Mouse (Mus musculus) cortical plate, adult 2 months (tissue): ENCODE measurements at regions not wholly inside any gene's neighbourhood (a gene's known extent, or its start where the extent isn't known, plus 50 kb on each side); places are given as distances from the start of the nearest gene placed in this dataset.

Experiments used
- CTCF ChIP-seq: fragments of 200-500 bp; IDR thresholded peaks from 2 replicates; pipeline ENCODE4 v1.5.1; 2011; ENCODE audit warnings: mild to moderate bottlenecking, control low read depth, low read length; ENCODE audit not compliant: insufficient read depth; ENCODE audit errors: extremely low read depth
- POLR2A ChIP-seq: fragments of 200-500 bp; IDR thresholded peaks from 2 replicates; pipeline ENCODE4 v1.6.1; 2011; ENCODE audit warnings: mild to moderate bottlenecking, low read length, control low read depth; ENCODE audit not compliant: insufficient read depth; ENCODE audit errors: extremely low read depth

- TF ChIP-seq CTCF (no peak), POLR2A (no peak)
Measured at GRCm38 (mm10) chr8:88857216-88857615, 160.4 kb downstream of the Cyld start.
